Comparison of ENCODE assay signal across 15 mouse cellular contexts in the genomic region with DNA sequence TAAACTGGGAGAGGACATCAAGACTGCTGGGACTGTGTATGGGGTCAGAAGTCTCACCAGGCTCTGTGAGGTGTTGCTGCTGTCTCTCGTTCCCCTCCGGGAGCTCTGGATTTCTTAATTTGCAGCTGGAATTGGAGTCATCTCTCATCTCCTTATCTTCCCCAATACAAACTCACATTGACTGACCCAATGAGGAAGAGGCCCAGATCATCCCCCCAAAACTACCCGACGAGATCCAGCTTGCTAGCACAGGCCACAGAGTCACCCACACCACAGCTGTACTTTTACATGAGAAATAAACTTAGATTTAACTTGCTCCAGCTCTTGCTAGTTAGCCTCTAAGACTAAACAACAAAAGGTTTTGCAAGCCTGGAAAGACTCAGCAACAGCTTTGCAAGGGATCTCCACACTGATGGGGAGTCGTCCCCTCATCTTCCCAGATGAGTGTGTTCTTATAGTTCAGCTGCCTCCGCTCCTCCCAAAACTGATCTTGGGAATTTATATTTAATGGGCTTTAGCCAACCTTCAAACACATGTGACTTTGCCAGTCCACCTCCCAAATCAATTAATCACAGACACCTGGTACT. TPM values are rescaled to one million over a fixed set of nuclear protein-coding genes. Genes with fewer than 3 reads are reported as not detected.
A peak's percentile ranks its signal among the peaks of the same experiment; 100 is the strongest.
DNase-seq lines count a peak whose midpoint lies in the region; ATAC-seq lines count a peak whose summit lies in the region.
"Had no signal": no experiment of that assay in that cellular context is flagged by ENCODE, and none has a peak within 500 bp of the region (broad histone marks: within the 10 kb centered on the region; RNA-seq: fewer than 3 reads in every experiment).

No protein-coding gene starts in this region.

- no peaks in the 10 kb centered on the region for H3K36me3 ChIP-seq in hindbrain, embryonic 10.5 days
- H3K36me3 ChIP-seq in hindbrain, embryonic 14.5 days (replicated peaks; ENCODE audit: control insufficient read depth, insufficient read depth): no peaks in the 10 kb centered on the region
- H3K36me3 ChIP-seq in midbrain, embryonic 11.5 days (ENCODE audit: control insufficient read depth, insufficient read depth, low read length): no peaks in the 10 kb centered on the region
- no peaks in the 10 kb centered on the region for H3K36me3 ChIP-seq in midbrain, embryonic 13.5 days
- no peaks in the 10 kb centered on the region for H3K36me3 ChIP-seq in embryonic facial prominence, embryonic 15.5 days
- no peaks in the 10 kb centered on the region for H3K36me3 ChIP-seq in liver, embryonic 16.5 days (ENCODE audit: control insufficient read depth, insufficient read depth)

- no peaks in the 10 kb centered on the region for H3K9me3 ChIP-seq in hindbrain, embryonic 10.5 days
- H3K9me3 ChIP-seq in hindbrain, embryonic 14.5 days (ENCODE audit: control insufficient read depth, low read length): no peaks in the 10 kb centered on the region
- H3K9me3 ChIP-seq in midbrain, embryonic 11.5 days (ENCODE audit: control insufficient read depth, low read length): no peaks in the 10 kb centered on the region
- H3K9me3 ChIP-seq in midbrain, embryonic 13.5 days: no peaks in the 10 kb centered on the region
- H3K9me3 ChIP-seq in embryonic facial prominence, embryonic 15.5 days (replicated peaks): no peaks in the 10 kb centered on the region
- no peaks in the 10 kb centered on the region for H3K9me3 ChIP-seq in liver, embryonic 16.5 days (replicated peaks; ENCODE audit: control insufficient read depth, low read length)

- peaks cover 47% of the 10 kb centered on the region for H3K4me1 ChIP-seq in hindbrain, embryonic 10.5 days (replicated peaks)
- H3K4me1 ChIP-seq in hindbrain, embryonic 14.5 days (replicated peaks; ENCODE audit: control insufficient read depth, insufficient read depth, low read length): peaks cover 17% of the 10 kb centered on the region
- peaks cover 9% of the 10 kb centered on the region for H3K4me1 ChIP-seq in midbrain, embryonic 11.5 days (ENCODE audit: control insufficient read depth, insufficient read depth, low read length)
- peaks cover 32% of the 10 kb centered on the region for H3K4me1 ChIP-seq in midbrain, embryonic 13.5 days (replicated peaks)
- peaks cover 32% of the 10 kb centered on the region for H3K4me1 ChIP-seq in embryonic facial prominence, embryonic 15.5 days
- H3K4me1 ChIP-seq in liver, embryonic 16.5 days (ENCODE audit: control insufficient read depth, low read depth, low read length): peaks cover 42% of the 10 kb centered on the region

- no peaks in the 10 kb centered on the region for H3K27me3 ChIP-seq in hindbrain, embryonic 10.5 days (ENCODE audit: insufficient read depth, poor library complexity, severe bottlenecking)
- no peaks in the 10 kb centered on the region for H3K27me3 ChIP-seq in hindbrain, embryonic 14.5 days (ENCODE audit: control insufficient read depth, insufficient read depth, low read length)
- H3K27me3 ChIP-seq in midbrain, embryonic 11.5 days (ENCODE audit: control insufficient read depth, insufficient read depth, low read length): no peaks in the 10 kb centered on the region
- H3K27me3 ChIP-seq in midbrain, embryonic 13.5 days: no peaks in the 10 kb centered on the region
- H3K27me3 ChIP-seq in embryonic facial prominence, embryonic 15.5 days: no peaks in the 10 kb centered on the region
- no peaks in the 10 kb centered on the region for H3K27me3 ChIP-seq in liver, embryonic 16.5 days (ENCODE audit: control insufficient read depth, insufficient read depth, low read depth, low read length)

- no peak for DNase-seq in hindbrain, embryonic 10.5 days (ENCODE audit: low spot score)
- DNase-seq in hindbrain, embryonic 14.5 days (ENCODE audit: low spot score): no peak
- no peak for DNase-seq in midbrain, embryonic 11.5 days (ENCODE audit: low spot score, missing footprints)
- DNase-seq in left cerebral cortex, postnatal 10 days (ENCODE audit: extremely low spot score in 1 of 2, low spot score in 2 of 2): no peak
- no peak for DNase-seq in urinary bladder, adult 2 months (ENCODE audit: low spot score)
- DNase-seq: heart, postnatal 14 days; kidney, adult 2 months; lung, postnatal 10 days; right cerebral cortex, postnatal 14 days had no signal

- intact Hi-C loops in left cerebral cortex, postnatal 10 days (cut with DNase I): loop anchor here (10.0 kb wide), 1 partner anchor 385 kb away; no protein-coding TSS in a partner anchor

- H3K4me2 ChIP-seq in hindbrain, embryonic 14.5 days (replicated peaks): no peak overlapping the region
- no peak overlapping the region for H3K4me2 ChIP-seq in midbrain, embryonic 11.5 days
- H3K4me2 ChIP-seq in midbrain, embryonic 13.5 days (replicated peaks): no peak overlapping the region
- no peak overlapping the region for H3K4me2 ChIP-seq in embryonic facial prominence, embryonic 15.5 days (replicated peaks)
- no peak overlapping the region for H3K4me2 ChIP-seq in liver, embryonic 16.5 days (ENCODE audit: low read depth, low read length)

- WGBS in hindbrain, embryonic 10.5 days: 70% methylated on average over 6 of the region's 6 CpGs
- WGBS in hindbrain, embryonic 14.5 days: 72% methylated on average over 6 of the region's 6 CpGs
- 77% methylated on average over 6 of the region's 6 CpGs for WGBS in midbrain, embryonic 11.5 days
- WGBS in midbrain, embryonic 13.5 days: 77% methylated on average over 6 of the region's 6 CpGs
- 42% methylated on average over 6 of the region's 6 CpGs for WGBS in embryonic facial prominence, embryonic 15.5 days
- WGBS in liver, embryonic 16.5 days (ENCODE audit: insufficient replicate concordance): 59% methylated on average over 6 of the region's 6 CpGs

- no peak for ATAC-seq in hindbrain, embryonic 14.5 days (ENCODE audit: low FRiP score)
- ATAC-seq in midbrain, embryonic 11.5 days (ENCODE audit: low FRiP score): no peak
- no peak for ATAC-seq in midbrain, embryonic 13.5 days
- no peak for ATAC-seq in embryonic facial prominence, embryonic 15.5 days (ENCODE audit: insufficient number of reproducible peaks, low FRiP score, low TSS enrichment, low read depth)
- no peak for ATAC-seq in liver, embryonic 16.5 days (ENCODE audit: low read depth)
- ATAC-seq: activated CD4-positive, CD25-positive, alpha-beta regulatory T cell, adult 4 months; CD4-positive, CD25-positive, alpha-beta regulatory T cell, adult 4 months had no signal

- no peak overlapping the region for H3K9ac ChIP-seq in hindbrain, embryonic 14.5 days
- H3K9ac ChIP-seq in midbrain, embryonic 11.5 days (ENCODE audit: low read length): no peak overlapping the region
- no peak overlapping the region for H3K9ac ChIP-seq in midbrain, embryonic 13.5 days (replicated peaks)
- H3K9ac ChIP-seq in embryonic facial prominence, embryonic 15.5 days: no peak overlapping the region
- H3K9ac ChIP-seq in liver, embryonic 16.5 days (ENCODE audit: low read depth, low read length): no peak overlapping the region

- no peak overlapping the region for H3K4me3 ChIP-seq in hindbrain, embryonic 10.5 days
- H3K4me3 ChIP-seq in hindbrain, embryonic 14.5 days (replicated peaks; ENCODE audit: low read length): no peak overlapping the region
- H3K4me3 ChIP-seq in midbrain, embryonic 11.5 days (ENCODE audit: low read depth, low read length): no peak overlapping the region
- no peak overlapping the region for H3K4me3 ChIP-seq in midbrain, embryonic 13.5 days (replicated peaks)
- H3K4me3 ChIP-seq in embryonic facial prominence, embryonic 15.5 days (replicated peaks): no peak overlapping the region
- no peak overlapping the region for H3K4me3 ChIP-seq in liver, embryonic 16.5 days (ENCODE audit: low read depth, low read length)
- H3K4me3 ChIP-seq: left cerebral cortex, adult 2 months had no signal

- peak overlapping the region; percentile 46 for H3K27ac ChIP-seq in hindbrain, embryonic 10.5 days
- H3K27ac ChIP-seq in hindbrain, embryonic 14.5 days: no peak overlapping the region
- H3K27ac ChIP-seq in midbrain, embryonic 11.5 days (ENCODE audit: low read depth, low read length): 0 out of 2 replicates have a peak overlapping the region, but pooled peaks have one; percentile 10
- no peak overlapping the region for H3K27ac ChIP-seq in midbrain, embryonic 13.5 days
- peak overlapping the region; percentile 41; the same call in 1 of the 2 replicates for H3K27ac ChIP-seq in embryonic facial prominence, embryonic 15.5 days (replicated peaks)
- peak overlapping the region; percentile 25 for H3K27ac ChIP-seq in liver, embryonic 16.5 days (ENCODE audit: low read length)
- H3K27ac ChIP-seq: left cerebral cortex, adult 2 months had no signal

RNA-seq across cellular contexts. Expression of gene Adpgk, which starts 1.7 kb away (rescaled TPM):
- 39.6 and 42.6 TPM in 2 replicates for polyA plus RNA-seq in hindbrain, embryonic 10.5 days (2016; fragmentation: Nextera tagmentation; extraction: Ambion mirVana)
- polyA plus RNA-seq in hindbrain, embryonic 14.5 days (2014; fragmentation: Nextera tagmentation; extraction: Ambion mirVana): 26.8 and 27.5 TPM in 2 replicates
- 43.8 and 46.8 TPM in 2 replicates for polyA plus RNA-seq in midbrain, embryonic 11.5 days (2014; fragmentation: Nextera tagmentation; extraction: Ambion mirVana)
- 22.1 and 22.3 TPM in 2 replicates for polyA plus RNA-seq in midbrain, embryonic 13.5 days (2015; fragmentation: Nextera tagmentation; extraction: Ambion mirVana)
- 41.2 and 45.7 TPM in 2 replicates for polyA plus RNA-seq in embryonic facial prominence, embryonic 15.5 days (2015; fragmentation: Nextera tagmentation; extraction: Ambion mirVana)
- polyA plus RNA-seq in liver, embryonic 16.5 days (2015; fragmentation: Nextera tagmentation; extraction: Ambion mirVana): 24.2 and 32.2 TPM in 2 replicates
- 10 to 100 TPM; 16.7 to 18.5 TPM for total RNA-seq in left cerebral cortex, postnatal 10 days (2021)
- 26.4 and 29.9 TPM in 2 replicates for polyA plus RNA-seq in urinary bladder, adult 2 months (2012; rRNA removed)

Comparison
In these comparisons a context has a peak if more than half of its experiments do, and no peak if none do; other contexts are left out.
1. H3K27ac ChIP-seq: peak in hindbrain, embryonic 10.5 days (single experiment), midbrain, embryonic 11.5 days (single experiment), embryonic facial prominence, embryonic 15.5 days (single experiment) and liver, embryonic 16.5 days (single experiment); none in hindbrain, embryonic 14.5 days (single experiment) and midbrain, embryonic 13.5 days (single experiment).